Mouse (Mus musculus) layer of hippocampus, adult 2 months (tissue): ENCODE measurements at regions not wholly inside any gene's neighbourhood (a gene's known extent, or its start where the extent isn't known, plus 50 kb on each side); places are given as distances from the start of the nearest gene placed in this dataset.

ENCODE experiments used
- DNase-seq, 2 experiments: peaks; one replicate each; pipeline ENCODE4 v3.0.0; 2022; ENCODE audit warnings: low spot score in 2 of 2
- H3K27ac ChIP-seq: fragments of 200-600 bp; 2 replicates; pipeline ENCODE4 v1.8.1; 2022
- H3K4me3 ChIP-seq: fragments of 200-600 bp; 2 replicates; pipeline ENCODE4 v1.8.1; 2022; ENCODE audit warnings: mild to moderate bottlenecking
- CTCF ChIP-seq: fragments of 200-600 bp; conservative IDR thresholded peaks from 2 replicates; pipeline ENCODE4 v1.8.1; 2022; ENCODE audit warnings: antibody characterized with exemption, mild to moderate bottlenecking, moderate library complexity

GRCm38 (mm10) chr7:136449286-136449685, 445.1 kb upstream of the Mgmt start:
- no peak for TF ChIP-seq CTCF
- Histone ChIP-seq H3K27ac (no peak overlapping the region), H3K4me3 (no peak overlapping the region)
- no peak for DNase-seq

- Histone ChIP-seq H3K27ac (no peak overlapping the region), H3K4me3 (no peak overlapping the region)
- no peak for TF ChIP-seq CTCF
- DNase-seq, result no peak
These were observed 442.6 kb upstream of the Mgmt start for GRCm38 (mm10) chr7:136451672-136452361.

GRCm38 (mm10) chr7:136452561-136452960, 441.9 kb upstream of the Mgmt start:
- H3K4me3 ChIP-seq, result no peak overlapping the region
- no peak for TF ChIP-seq CTCF
- no peak overlapping the region for H3K27ac ChIP-seq
- no peak for DNase-seq

GRCm38 (mm10) chr7:136457171-136457570, 437.2 kb upstream of the Mgmt start:
- Histone ChIP-seq H3K27ac (no peak overlapping the region), H3K4me3 (no peak overlapping the region)
- TF ChIP-seq CTCF, result no peak
- DNase-seq, result no peak

- Histone ChIP-seq H3K4me3 (no peak overlapping the region), H3K27ac (no peak overlapping the region)
- TF ChIP-seq CTCF, result no peak
- no peak for DNase-seq
These were observed 436.5 kb upstream of the Mgmt start for GRCm38 (mm10) chr7:136457867-136458448.

GRCm38 (mm10) chr7:136477135-136477534, 417.3 kb upstream of the Mgmt start:
- H3K4me3 ChIP-seq, result no peak overlapping the region
- TF ChIP-seq CTCF, result no peak
- H3K27ac ChIP-seq, result no peak overlapping the region
- DNase-seq, result no peak

GRCm38 (mm10) chr7:136480641-136481202, 413.7 kb upstream of the Mgmt start:
- H3K27ac ChIP-seq, result no peak overlapping the region
- no peak for DNase-seq
- TF ChIP-seq CTCF, result no peak
- no peak overlapping the region for H3K4me3 ChIP-seq

GRCm38 (mm10) chr7:136483237-136483636, 411.2 kb upstream of the Mgmt start:
- Histone ChIP-seq H3K27ac (no peak overlapping the region), H3K4me3 (no peak overlapping the region)
- DNase-seq, result no peak
- TF ChIP-seq CTCF, result no peak

GRCm38 (mm10) chr7:136487556-136487955, 406.9 kb upstream of the Mgmt start:
- no peak for DNase-seq
- H3K4me3 ChIP-seq, result no peak overlapping the region
- H3K27ac ChIP-seq, result no peak overlapping the region
- TF ChIP-seq CTCF, result no peak

GRCm38 (mm10) chr7:136494862-136495261, 399.6 kb upstream of the Mgmt start:
- Histone ChIP-seq H3K27ac (no peak overlapping the region), H3K4me3 (no peak overlapping the region)
- TF ChIP-seq CTCF, result no peak
- no peak for DNase-seq

- Histone ChIP-seq H3K4me3 (peak overlapping the region; percentile 20; the same call in 1 of the 2 replicates), H3K27ac (no peak overlapping the region)
- no peak for DNase-seq
- no peak for TF ChIP-seq CTCF
These were observed 397.8 kb upstream of the Mgmt start for GRCm38 (mm10) chr7:136496335-136497242.

GRCm38 (mm10) chr7:136500059-136500458, 394.4 kb upstream of the Mgmt start:
- no peak for TF ChIP-seq CTCF
- DNase-seq, result no peak

GRCm38 (mm10) chr7:136501094-136501493, 393.3 kb upstream of the Mgmt start:
- no peak for DNase-seq
- Histone ChIP-seq H3K4me3 (no peak overlapping the region), H3K27ac (no peak overlapping the region)
- TF ChIP-seq CTCF, result no peak

More at GRCm38 (mm10) chr7:136500059-136500458, 394.4 kb upstream of the Mgmt start:
- H3K4me3 ChIP-seq, result no peak overlapping the region
- H3K27ac ChIP-seq, result no peak overlapping the region
